Mouse (Mus musculus) E14TG2a.4 (cell line): Measurements from ENCODE around the gene Fgd3.

ENCODE experiments used
- H3K27me3 ChIP-seq: 2 replicates; pipeline ENCODE4 v1.6.1; 2014; ENCODE audit warnings: low read length, control low read depth; ENCODE audit not compliant: insufficient read depth
- H3K36me3 ChIP-seq: 2 replicates; pipeline ENCODE4 v1.6.1; 2014; ENCODE audit warnings: low read length, control low read depth; ENCODE audit not compliant: insufficient read depth
- H3K4me1 ChIP-seq: replicated peaks from 2 replicates; pipeline ENCODE4 v1.6.1; 2014; ENCODE audit warnings: low read depth, low read length, control low read depth
- H3K4me3 ChIP-seq: replicated peaks from 2 replicates; pipeline ENCODE4 v1.5.1; 2014; ENCODE audit warnings: mild to moderate bottlenecking, low read length
- H3K9me3 ChIP-seq: 2 replicates; pipeline ENCODE4 v1.6.1; 2014; ENCODE audit warnings: low read length, control low read depth
- CTCF ChIP-seq: conservative IDR thresholded peaks from 2 replicates; pipeline ENCODE4 v1.5.1; 2014; ENCODE audit warnings: low read length
- NANOG ChIP-seq: IDR thresholded peaks from 2 replicates; pipeline ENCODE4 v1.6.1; 2014; ENCODE audit warnings: borderline replicate concordance, low read length, mixed read lengths
- POU5F1 ChIP-seq: IDR thresholded peaks from 2 replicates; pipeline ENCODE4 v1.6.1; 2014; ENCODE audit warnings: low read length, borderline replicate concordance

Gene Fgd3

GRCm38 (mm10) chr13:49356090-49356489, 36.0 kb upstream of the Fgd3 start:
- TF ChIP-seq POU5F1 (no peak), CTCF (no peak), NANOG (no peak)
- no peak overlapping the region for H3K4me3 ChIP-seq
- H3K4me1 ChIP-seq = peaks cover 26% of the 10 kb centered on the region
- peaks cover 18% of the 10 kb centered on the region; the same call in 1 of the 2 replicates for H3K36me3 ChIP-seq
- no peaks in the 10 kb centered on the region for H3K27me3 ChIP-seq
- H3K9me3 ChIP-seq = no peaks in the 10 kb centered on the region

- H3K36me3 ChIP-seq = peaks cover 18% of the 10 kb centered on the region; the same call in 1 of the 2 replicates
- no peak overlapping the region for H3K4me3 ChIP-seq
- H3K9me3 ChIP-seq = no peaks in the 10 kb centered on the region
- no peak for TF ChIP-seq POU5F1
- no peak for TF ChIP-seq NANOG
- TF ChIP-seq CTCF = no peak
- peaks cover 21% of the 10 kb centered on the region for H3K4me1 ChIP-seq
- H3K27me3 ChIP-seq = no peaks in the 10 kb centered on the region
Measured at GRCm38 (mm10) chr13:49355461-49356061, 35.5 kb upstream of the Fgd3 start.

- Histone ChIP-seq H3K4me1 (peaks cover 21% of the 10 kb centered on the region), H3K4me3 (no peak overlapping the region), H3K27me3 (no peaks in the 10 kb centered on the region), H3K9me3 (no peaks in the 10 kb centered on the region), H3K36me3 (peaks cover 18% of the 10 kb centered on the region; the same call in 1 of the 2 replicates)
- TF ChIP-seq CTCF (no peak), POU5F1 (no peak), NANOG (no peak)
Measured at GRCm38 (mm10) chr13:49353991-49354507, 33.9 kb upstream of the Fgd3 start.

- Histone ChIP-seq H3K9me3 (no peaks in the 10 kb centered on the region), H3K4me3 (no peak overlapping the region), H3K27me3 (no peaks in the 10 kb centered on the region), H3K4me1 (peaks cover 19% of the 10 kb centered on the region), H3K36me3 (peaks cover 18% of the 10 kb centered on the region; the same call in 1 of the 2 replicates)
- TF ChIP-seq CTCF = no peak
- no peak for TF ChIP-seq POU5F1
- no peak for TF ChIP-seq NANOG
Measured at GRCm38 (mm10) chr13:49353422-49353821, 33.3 kb upstream of the Fgd3 start.

- H3K27me3 ChIP-seq = no peaks in the 10 kb centered on the region
- no peak for TF ChIP-seq POU5F1
- no peak for TF ChIP-seq NANOG
- TF ChIP-seq CTCF = no peak
- no peak overlapping the region for H3K4me3 ChIP-seq
- peaks cover 18% of the 10 kb centered on the region for H3K4me1 ChIP-seq
- H3K36me3 ChIP-seq = peaks cover 20% of the 10 kb centered on the region; the same call in 1 of the 2 replicates
- no peaks in the 10 kb centered on the region for H3K9me3 ChIP-seq
Measured at GRCm38 (mm10) chr13:49352581-49353159, 32.6 kb upstream of the Fgd3 start.

GRCm38 (mm10) chr13:49349836-49350505, 29.9 kb upstream of the Fgd3 start:
- TF ChIP-seq NANOG (no peak), POU5F1 (no peak), CTCF (no peak)
- H3K9me3 ChIP-seq = no peaks in the 10 kb centered on the region
- H3K27me3 ChIP-seq = no peaks in the 10 kb centered on the region
- H3K4me1 ChIP-seq = peaks cover 4% of the 10 kb centered on the region
- H3K4me3 ChIP-seq = no peak overlapping the region
- H3K36me3 ChIP-seq = 0 out of 2 replicates have a peak, but pooled peaks cover 8% of the 10 kb centered on the region

GRCm38 (mm10) chr13:49349335-49349734, 29.2 kb upstream of the Fgd3 start:
- TF ChIP-seq POU5F1 = no peak
- TF ChIP-seq CTCF = no peak
- no peak for TF ChIP-seq NANOG
- H3K4me1 ChIP-seq = peaks cover 4% of the 10 kb centered on the region
- H3K9me3 ChIP-seq = no peaks in the 10 kb centered on the region
- H3K4me3 ChIP-seq = no peak overlapping the region
- no peaks in the 10 kb centered on the region for H3K27me3 ChIP-seq
- 0 out of 2 replicates have a peak, but pooled peaks cover 11% of the 10 kb centered on the region for H3K36me3 ChIP-seq

- TF ChIP-seq NANOG (no peak), CTCF (no peak), POU5F1 (no peak)
- no peak overlapping the region for H3K4me3 ChIP-seq
- peaks cover 4% of the 10 kb centered on the region for H3K4me1 ChIP-seq
- H3K36me3 ChIP-seq = peaks cover 13% of the 10 kb centered on the region; the same call in 1 of the 2 replicates
- no peaks in the 10 kb centered on the region for H3K9me3 ChIP-seq
- no peaks in the 10 kb centered on the region for H3K27me3 ChIP-seq
Measured at GRCm38 (mm10) chr13:49348522-49348921, 28.4 kb upstream of the Fgd3 start.

GRCm38 (mm10) chr13:49345476-49345875, 25.4 kb upstream of the Fgd3 start:
- TF ChIP-seq CTCF = no peak
- no peak for TF ChIP-seq POU5F1
- no peak for TF ChIP-seq NANOG
- H3K27me3 ChIP-seq = no peaks in the 10 kb centered on the region
- H3K4me1 ChIP-seq = peaks cover 21% of the 10 kb centered on the region
- H3K36me3 ChIP-seq = peaks cover 10% of the 10 kb centered on the region; the same call in 1 of the 2 replicates
- H3K4me3 ChIP-seq = no peak overlapping the region
- no peaks in the 10 kb centered on the region for H3K9me3 ChIP-seq
